Mouse (Mus musculus) liver, embryonic 11.5 days (tissue): Measurements from ENCODE around the gene Hapln3. TPM values are rescaled to one million over a fixed set of nuclear protein-coding genes. Genes with fewer than 3 reads are reported as not detected.

ENCODE experiments used
- ATAC-seq: fragments of 200-750 bp; cut with Nextera tagmentation; replicated peaks from 2 replicates; pipeline ENCODE4 v1.8.0; 2017; ENCODE audit warnings: moderate number of reproducible peaks, mild to moderate bottlenecking, moderate TSS enrichment, moderate library complexity; ENCODE audit not compliant: low FRiP score
- DNase-seq: peaks from one replicate; pipeline ENCODE4 v3.0.0-alpha.2; 2017; ENCODE audit warnings: low spot score
- H3K27ac ChIP-seq: fragments of 300-500 bp; sonication (generic); 2 replicates; pipeline ENCODE4 v1.5.1; 2014; ENCODE audit warnings: mild to moderate bottlenecking, low read depth, low read length, control low read depth
- H3K27me3 ChIP-seq: fragments of 300-500 bp; sonication (generic); replicated peaks from 2 replicates; pipeline ENCODE4 v1.6.1; 2014; ENCODE audit warnings: low read length, mixed read lengths; ENCODE audit not compliant: control insufficient read depth, insufficient read depth
- H3K36me3 ChIP-seq: fragments of 300-500 bp; sonication (generic); 2 replicates; pipeline ENCODE4 v1.6.1; 2014; ENCODE audit warnings: mild to moderate bottlenecking, low read length, moderate library complexity, mixed read lengths; ENCODE audit not compliant: control insufficient read depth, insufficient read depth
- H3K4me1 ChIP-seq: fragments of 300-500 bp; sonication (generic); replicated peaks from 2 replicates; pipeline ENCODE4 v1.6.1; 2014; ENCODE audit warnings: low read length, mixed read lengths; ENCODE audit not compliant: control insufficient read depth, insufficient read depth
- H3K4me2 ChIP-seq: fragments of 300-500 bp; sonication (generic); 2 replicates; pipeline ENCODE4 v1.6.1; 2014; ENCODE audit warnings: mild to moderate bottlenecking, control low read depth, moderate library complexity
- H3K4me3 ChIP-seq: fragments of 300-500 bp; sonication (generic); 2 replicates; pipeline ENCODE4 v1.5.1; 2014; ENCODE audit warnings: low read depth, low read length, control low read depth
- H3K9ac ChIP-seq: fragments of 300-500 bp; sonication (generic); 2 replicates; pipeline ENCODE4 v1.6.1; 2014; ENCODE audit warnings: low read depth, low read length, control low read depth
- H3K9me3 ChIP-seq: fragments of 300-500 bp; sonication (generic); 2 replicates; pipeline ENCODE4 v1.6.1; 2016; ENCODE audit warnings: low read length, inconsistent platforms, mixed read lengths; ENCODE audit not compliant: control insufficient read depth
- WGBS: fragments of 180-500 bp; shearing (Covaris S2); extraction: QIAGEN DNeasy Blood & Tissue Kit; methylation state at CpG from one replicate; pipeline ENCODE4 v1.1.7; 2014; 5-methylcytosine and 5-hydroxymethylcytosine counted together
- polyA plus RNA-seq: library from polyadenylated mRNA; unstranded; fragments of >200 nt; fragmentation: Nextera tagmentation; extraction: Ambion mirVana; gene quantifications from 2 replicates; pipeline ENCODE4 v1.2.1, GENCODE M21; 2014

The Hapln3 gene
- polyA plus RNA-seq, 1 experiment from 2014 or later = 0.73 TPM

DNA sequence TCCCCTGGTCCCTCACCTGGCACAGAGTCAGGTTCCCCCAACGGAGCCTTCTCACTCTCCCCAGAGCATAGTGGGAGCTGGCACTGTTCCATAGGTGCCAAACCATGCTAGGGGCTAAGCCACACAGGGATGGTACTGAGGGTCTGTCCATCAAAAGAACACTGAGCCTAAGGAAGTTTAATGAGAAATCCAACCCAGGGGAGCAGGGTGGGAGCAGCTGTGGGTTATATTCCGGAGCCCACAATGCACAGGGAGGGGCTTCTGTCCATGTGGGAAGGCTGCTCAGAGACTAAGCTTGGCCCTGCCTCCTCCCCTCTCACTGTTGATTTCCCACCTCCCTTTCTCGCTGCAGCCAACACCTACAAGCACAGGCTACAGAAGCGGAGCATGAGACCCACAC is 17.0 kb downstream of the Hapln3 start:
- ATAC-seq (no peak), DNase-seq (no peak)
- no peak overlapping the region for H3K4me3 ChIP-seq
- H3K4me2 ChIP-seq = no peak overlapping the region
- H3K36me3 ChIP-seq = no peaks in the 10 kb centered on the region
- H3K27ac ChIP-seq = no peak overlapping the region
- WGBS = 72% methylated on average over 4 of the region's 4 CpGs
- H3K9me3 ChIP-seq = no peaks in the 10 kb centered on the region
- no peaks in the 10 kb centered on the region for H3K4me1 ChIP-seq
- no peaks in the 10 kb centered on the region for H3K27me3 ChIP-seq
- H3K9ac ChIP-seq = no peak overlapping the region

DNA sequence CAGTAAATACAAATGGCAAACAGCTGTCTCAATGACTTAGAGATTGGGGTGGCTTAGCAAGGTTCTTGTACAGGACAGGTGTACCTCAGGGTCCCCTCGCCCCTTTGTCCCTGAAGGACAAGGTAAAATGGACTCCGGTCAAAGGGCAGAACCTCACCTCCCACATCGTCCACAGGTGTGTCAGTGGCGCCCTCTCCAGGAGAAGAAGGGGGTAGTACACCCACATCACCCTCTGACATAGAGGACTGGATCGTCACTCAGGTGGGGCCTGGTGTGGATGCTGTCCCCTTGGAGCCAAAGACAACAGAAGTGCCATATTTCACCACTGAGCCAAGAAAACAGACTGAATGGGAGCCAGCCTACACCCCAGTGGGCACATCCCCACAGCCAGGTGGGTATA is 34.3 kb downstream of the Hapln3 start:
- Histone ChIP-seq H3K27me3 (no peaks in the 10 kb centered on the region), H3K4me1 (no peaks in the 10 kb centered on the region), H3K9ac (no peak overlapping the region), H3K9me3 (no peaks in the 10 kb centered on the region), H3K36me3 (no peaks in the 10 kb centered on the region), H3K27ac (no peak overlapping the region), H3K4me3 (no peak overlapping the region), H3K4me2 (no peak overlapping the region)
- 71% methylated on average over 5 of the region's 5 CpGs for WGBS
- no peak for DNase-seq
- ATAC-seq = no peak

DNA sequence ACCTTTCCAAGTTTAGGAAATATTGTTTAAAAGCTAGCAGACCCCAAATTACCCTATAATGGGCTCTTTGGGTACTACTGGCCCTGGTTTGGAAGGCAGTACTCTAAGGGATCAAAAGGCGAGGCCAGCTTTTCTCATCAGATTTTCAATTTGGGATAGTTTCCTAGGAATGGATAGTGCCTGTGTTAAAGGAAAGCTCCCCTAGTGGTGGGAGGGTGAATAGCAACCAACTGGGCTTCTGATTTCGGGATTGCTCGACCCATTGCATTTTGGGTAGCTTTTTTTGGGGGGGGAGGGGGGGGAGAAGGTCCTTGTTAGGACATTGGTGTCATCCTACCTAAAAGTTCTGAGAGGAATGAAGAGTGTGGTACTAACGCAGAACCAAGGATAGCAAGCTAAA is 41.7 kb downstream of the Hapln3 start:
- no peak overlapping the region for H3K4me3 ChIP-seq
- H3K9ac ChIP-seq = no peak overlapping the region
- DNase-seq (no peak), ATAC-seq (no peak)
- H3K36me3 ChIP-seq = no peaks in the 10 kb centered on the region
- H3K27me3 ChIP-seq = no peaks in the 10 kb centered on the region
- H3K4me1 ChIP-seq = no peaks in the 10 kb centered on the region
- H3K27ac ChIP-seq = no peak overlapping the region
- H3K9me3 ChIP-seq = no peaks in the 10 kb centered on the region
- 65% methylated on average over 4 of the region's 4 CpGs for WGBS
- H3K4me2 ChIP-seq = no peak overlapping the region

DNA sequence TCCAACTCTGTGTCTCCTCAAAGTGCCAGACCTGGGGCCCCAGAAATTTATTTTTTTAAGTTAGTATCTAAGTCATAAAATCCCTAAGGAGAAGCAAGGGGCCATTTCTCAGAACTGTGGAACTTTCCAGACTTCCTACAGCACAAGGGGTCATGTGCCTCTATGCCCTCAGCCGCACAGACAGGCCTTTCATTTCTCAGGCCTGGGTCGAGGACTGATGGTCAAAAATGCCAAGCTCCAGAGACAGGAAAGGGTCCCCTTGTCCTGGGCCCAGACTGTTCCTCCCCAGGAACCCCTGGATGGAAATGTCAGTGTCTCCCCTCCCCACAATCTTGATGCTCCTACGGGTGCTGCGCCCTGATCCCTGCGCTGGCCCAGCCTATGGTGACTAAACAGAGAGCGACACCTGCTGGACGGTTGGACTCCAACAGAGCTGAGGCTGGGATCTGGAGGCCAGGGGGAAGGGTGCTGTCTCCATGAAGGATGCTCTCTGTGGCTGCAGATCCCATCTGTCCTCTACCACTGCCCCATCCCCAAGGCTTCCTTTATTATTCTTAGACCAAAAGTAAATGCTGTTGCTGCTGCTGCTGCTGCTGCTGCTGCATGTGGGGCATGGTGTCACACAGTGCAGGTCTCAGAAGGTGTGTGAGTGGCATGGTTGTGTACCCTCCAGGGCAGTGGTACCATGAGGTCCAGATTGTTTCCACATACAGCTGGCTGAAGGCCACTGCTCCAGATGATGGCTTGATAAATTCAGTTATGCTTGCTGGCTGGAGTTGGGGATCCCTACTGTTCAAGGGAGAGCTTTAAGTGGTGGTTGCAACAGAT is 50.0 kb downstream of the Hapln3 start:
- Histone ChIP-seq H3K4me2 (no peak overlapping the region), H3K27ac (no peak overlapping the region), H3K9me3 (no peaks in the 10 kb centered on the region), H3K27me3 (no peaks in the 10 kb centered on the region; the same call in 1 of the 2 replicates), H3K4me3 (no peak overlapping the region), H3K36me3 (no peaks in the 10 kb centered on the region), H3K4me1 (no peaks in the 10 kb centered on the region), H3K9ac (no peak overlapping the region)
- DNase-seq (peak; percentile 43), ATAC-seq (peak; percentile 64; the same call in 1 of the 2 replicates)
- WGBS = 21% methylated on average over 7 of the region's 7 CpGs

- Histone ChIP-seq H3K27me3 (no peaks in the 10 kb centered on the region; the same call in 1 of the 2 replicates), H3K9ac (no peak overlapping the region), H3K36me3 (no peaks in the 10 kb centered on the region), H3K27ac (no peak overlapping the region), H3K9me3 (no peaks in the 10 kb centered on the region), H3K4me3 (no peak overlapping the region), H3K4me1 (no peaks in the 10 kb centered on the region), H3K4me2 (no peak overlapping the region)
- ATAC-seq (no peak), DNase-seq (no peak)
- 53% methylated on average over 3 of the region's 3 CpGs for WGBS
Observed at GRCm38 (mm10) chr7:79079212-79079611, 51.6 kb downstream of the Hapln3 start.

DNA sequence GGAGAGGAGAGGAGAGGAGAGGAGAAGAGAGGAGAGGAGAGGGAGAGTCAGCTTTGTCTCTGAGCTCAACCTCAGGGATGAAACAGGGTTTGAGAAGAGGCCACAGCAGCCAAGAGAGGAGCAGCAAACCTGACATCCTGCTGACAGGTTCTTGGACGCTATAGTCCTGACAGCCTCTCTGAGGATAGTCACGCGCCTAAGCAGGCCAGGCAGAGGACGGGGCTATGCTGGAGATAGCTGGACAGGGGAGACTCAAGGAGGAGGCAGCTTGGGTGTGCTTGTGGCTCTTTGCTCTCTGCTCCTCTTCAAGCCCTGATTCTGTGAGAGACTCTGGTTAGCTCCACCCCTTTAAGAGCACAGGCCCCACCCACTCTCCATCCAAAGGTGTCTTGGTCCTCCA is 62.6 kb downstream of the Hapln3 start:
- Histone ChIP-seq H3K36me3 (no peaks in the 10 kb centered on the region), H3K4me3 (no peak overlapping the region), H3K4me2 (no peak overlapping the region), H3K9ac (no peak overlapping the region), H3K27ac (no peak overlapping the region), H3K27me3 (no peaks in the 10 kb centered on the region), H3K4me1 (no peaks in the 10 kb centered on the region), H3K9me3 (no peaks in the 10 kb centered on the region)
- no peak for ATAC-seq
- no peak for DNase-seq
- WGBS = 36% methylated on average over 4 of the region's 4 CpGs

DNA sequence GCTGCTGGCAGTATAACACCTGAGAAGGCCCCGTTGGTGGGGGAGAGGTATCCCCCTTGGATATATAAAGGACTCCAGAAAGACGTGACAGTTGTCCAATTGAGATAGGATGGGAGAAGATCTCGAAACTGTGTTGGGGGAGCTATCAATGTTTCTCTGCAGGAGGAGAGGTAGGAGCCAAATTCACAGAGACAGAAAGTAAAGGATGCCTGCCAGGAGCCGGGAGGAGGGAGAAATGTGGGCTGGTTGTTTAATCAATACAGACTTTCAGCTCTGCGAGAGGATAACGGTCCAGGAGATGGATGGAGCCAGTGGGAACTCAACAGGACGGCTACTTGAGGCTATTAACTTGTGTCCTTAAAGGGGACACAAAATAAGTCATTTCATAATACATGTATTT is 63.4 kb downstream of the Hapln3 start:
- Histone ChIP-seq H3K27me3 (no peaks in the 10 kb centered on the region; the same call in 1 of the 2 replicates), H3K4me3 (no peak overlapping the region), H3K4me2 (no peak overlapping the region), H3K36me3 (no peaks in the 10 kb centered on the region), H3K9me3 (no peaks in the 10 kb centered on the region), H3K9ac (no peak overlapping the region), H3K4me1 (no peaks in the 10 kb centered on the region), H3K27ac (no peak overlapping the region)
- no peak for DNase-seq
- WGBS = 64% methylated on average over 7 of the region's 7 CpGs
- no peak for ATAC-seq
